8 mouse cellular contexts compared by ENCODE assay signal in genomic region chr7:109704016-109704377, GRCm38 (mm10). TPM values are rescaled to one million over a fixed set of nuclear protein-coding genes. Genes with fewer than 3 reads are reported as not detected.
DNase-seq lines count a peak whose midpoint lies in the region; ATAC-seq lines count a peak whose summit lies in the region.

No protein-coding gene starts in this region.

- H3K9ac ChIP-seq in kidney, embryonic 14.5 days (ENCODE audit: low read depth, low read length), result peak overlapping the region; percentile 63
- peak overlapping the region; percentile 71 for H3K9ac ChIP-seq in intestine, embryonic 15.5 days

- no peak for DNase-seq in kidney, adult 9 months
- peak; percentile 32 for DNase-seq in c-Kit-negative CD71-positive TER-119-positive erythroid progenitor cells, embryonic 14.5 days (ENCODE audit: low read depth, low spot score)
- no peak for DNase-seq in right cerebral cortex, postnatal 25 days
- no peak for DNase-seq in urinary bladder, postnatal 25 days (ENCODE audit: low spot score)
- no peak for DNase-seq in kidney, postnatal 25 days

- H3K36me3 ChIP-seq in kidney, embryonic 14.5 days (ENCODE audit: control insufficient read depth, insufficient read depth, low read length), result no peaks in the 10 kb centered on the region; the same call in 1 of the 2 replicates
- no peaks in the 10 kb centered on the region for H3K36me3 ChIP-seq in intestine, embryonic 15.5 days

- 4% methylated on average over 17 of the region's 17 CpGs for WGBS in kidney, embryonic 14.5 days
- 2% methylated on average over 17 of the region's 17 CpGs for WGBS in intestine, embryonic 15.5 days

- H3K27me3 ChIP-seq in kidney, embryonic 14.5 days (ENCODE audit: control insufficient read depth, insufficient read depth, low read length), result no peaks in the 10 kb centered on the region
- H3K27me3 ChIP-seq in intestine, embryonic 15.5 days (replicated peaks), result no peaks in the 10 kb centered on the region

- H3K4me3 ChIP-seq in kidney, embryonic 14.5 days (ENCODE audit: low read length), result peak overlapping the region; percentile 59
- H3K4me3 ChIP-seq in intestine, embryonic 15.5 days (replicated peaks), result peak overlapping the region; percentile 74

- H3K27ac ChIP-seq in kidney, embryonic 14.5 days (ENCODE audit: low read depth, low read length), result peak overlapping the region; percentile 39; the same call in 1 of the 2 replicates
- peak overlapping the region; percentile 72 for H3K27ac ChIP-seq in intestine, embryonic 15.5 days

- ATAC-seq in kidney, embryonic 14.5 days (ENCODE audit: low FRiP score, low TSS enrichment), result no peak
- ATAC-seq in intestine, embryonic 15.5 days, result no peak; the same call in 1 of the 2 replicates
- ATAC-seq in monocyte, adult 5-6 weeks (replicated peaks; ENCODE audit: insufficient number of reproducible peaks, low FRiP score, low TSS enrichment, poor library complexity, severe bottlenecking), result 0 out of 2 replicates have a peak, but pooled peaks have one; percentile 1

- H3K4me1 ChIP-seq in kidney, embryonic 14.5 days (ENCODE audit: control insufficient read depth, insufficient read depth, low read length), result peaks cover 9% of the 10 kb centered on the region
- peaks cover 3% of the 10 kb centered on the region; the same call in 1 of the 2 replicates for H3K4me1 ChIP-seq in intestine, embryonic 15.5 days (replicated peaks)

- H3K9me3 ChIP-seq in kidney, embryonic 14.5 days (ENCODE audit: control insufficient read depth, low read length), result peaks cover 3% of the 10 kb centered on the region; the same call in 1 of the 2 replicates
- H3K9me3 ChIP-seq in intestine, embryonic 15.5 days, result no peaks in the 10 kb centered on the region

- peak overlapping the region; percentile 77 for H3K4me2 ChIP-seq in kidney, embryonic 14.5 days (replicated peaks; ENCODE audit: low read depth, low read length)
- peak overlapping the region; percentile 81 for H3K4me2 ChIP-seq in intestine, embryonic 15.5 days (replicated peaks)

RNA-seq across cellular contexts. Expression of gene Akip1, which starts 0.5 kb away (rescaled TPM):
- polyA plus RNA-seq in kidney, embryonic 14.5 days (2014; fragmentation: Nextera tagmentation; extraction: Ambion mirVana), result 24.7 and 28.2 TPM in 2 replicates
- 38.1 and 38.6 TPM in 2 replicates for polyA plus RNA-seq in intestine, embryonic 15.5 days (2015; fragmentation: Nextera tagmentation; extraction: Ambion mirVana)
- 6.3 to 8.2 TPM (median 8.2 TPM) in 3 replicates for total RNA-seq in monocyte, adult 5-6 weeks (2017)

RNA-seq across cellular contexts. Expression of gene St5, which starts 0.6 kb away (rescaled TPM):
- polyA plus RNA-seq in kidney, embryonic 14.5 days (2014; fragmentation: Nextera tagmentation; extraction: Ambion mirVana), result 25.7 and 35.8 TPM in 2 replicates
- polyA plus RNA-seq in intestine, embryonic 15.5 days (2015; fragmentation: Nextera tagmentation; extraction: Ambion mirVana), result 61.3 and 64.4 TPM in 2 replicates
- 10.7 to 15.4 TPM (median 11.9 TPM) in 3 replicates for total RNA-seq in monocyte, adult 5-6 weeks (2017)

RNA-seq across cellular contexts. Expression of gene BC051019, which starts 19.7 kb away (rescaled TPM):
- 0.27 TPM in 1 of 2 replicates, not detected in the other for polyA plus RNA-seq in kidney, embryonic 14.5 days (2014; fragmentation: Nextera tagmentation; extraction: Ambion mirVana)
- 0.14 and 0.16 TPM in 2 replicates for polyA plus RNA-seq in intestine, embryonic 15.5 days (2015; fragmentation: Nextera tagmentation; extraction: Ambion mirVana)
- not detected in 3 replicates for total RNA-seq in monocyte, adult 5-6 weeks (2017)

RNA-seq across cellular contexts. Expression of gene Ascl3, which starts 27.5 kb away (rescaled TPM):
- polyA plus RNA-seq in kidney, embryonic 14.5 days (2014; fragmentation: Nextera tagmentation; extraction: Ambion mirVana), result not detected in 2 replicates
- polyA plus RNA-seq in intestine, embryonic 15.5 days (2015; fragmentation: Nextera tagmentation; extraction: Ambion mirVana), result not detected in 2 replicates
- 0.95 TPM in 1 of 3 replicates, not detected in the others for total RNA-seq in monocyte, adult 5-6 weeks (2017)

RNA-seq across cellular contexts. Expression of gene Tmem9b, which starts 48.7 kb away (rescaled TPM):
- 41.1 and 46.9 TPM in 2 replicates for polyA plus RNA-seq in kidney, embryonic 14.5 days (2014; fragmentation: Nextera tagmentation; extraction: Ambion mirVana)
- polyA plus RNA-seq in intestine, embryonic 15.5 days (2015; fragmentation: Nextera tagmentation; extraction: Ambion mirVana), result 64.4 and 65.2 TPM in 2 replicates
- total RNA-seq in monocyte, adult 5-6 weeks (2017), result 43.1 to 71.7 TPM (median 54.0 TPM) in 3 replicates
